Mouse (Mus musculus): Measurements from ENCODE around the gene Gramd1c.

Gramd1c gene

GRCm38 (mm10) chr16:43963291-43963690, 99.9 kb downstream of the Gramd1c start:
- peak; percentile 40 for DNase-seq (ENCODE audit: low read depth, low spot score)

- no peak for DNase-seq (ENCODE audit: low read depth, low spot score)
Observed at GRCm38 (mm10) chr16:43958038-43958437, 105.1 kb downstream of the Gramd1c start.

GRCm38 (mm10) chr16:43954913-43955312, 108.2 kb downstream of the Gramd1c start:
- no peak for DNase-seq (ENCODE audit: low read depth, low spot score)

GRCm38 (mm10) chr16:43951591-43951990, 111.6 kb downstream of the Gramd1c start:
- DNase-seq (ENCODE audit: low read depth, low spot score) = no peak

GRCm38 (mm10) chr16:43945869-43946268, 117.3 kb downstream of the Gramd1c start:
- DNase-seq (ENCODE audit: low read depth, low spot score) = no peak

- DNase-seq (ENCODE audit: low read depth, low spot score) = no peak
Observed at GRCm38 (mm10) chr16:43945351-43945750, 117.8 kb downstream of the Gramd1c start.

- no peak for DNase-seq (ENCODE audit: low read depth, low spot score)
Observed at GRCm38 (mm10) chr16:43940846-43941245, 122.3 kb downstream of the Gramd1c start.

GRCm38 (mm10) chr16:43935892-43936291, 127.3 kb downstream of the Gramd1c start:
- DNase-seq (ENCODE audit: low read depth, low spot score) = no peak

GRCm38 (mm10) chr16:43935367-43935766, 127.8 kb downstream of the Gramd1c start:
- no peak for DNase-seq (ENCODE audit: low read depth, low spot score)

- no peak for DNase-seq (ENCODE audit: low read depth, low spot score)
Observed at GRCm38 (mm10) chr16:43934856-43935255, 128.3 kb downstream of the Gramd1c start.

GRCm38 (mm10) chr16:43933041-43933440, 130.1 kb downstream of the Gramd1c start:
- DNase-seq (ENCODE audit: low read depth, low spot score) = no peak

GRCm38 (mm10) chr16:43932319-43932718, 130.8 kb downstream of the Gramd1c start:
- DNase-seq (ENCODE audit: low read depth, low spot score) = no peak

- DNase-seq (ENCODE audit: low read depth, low spot score) = no peak
Observed at GRCm38 (mm10) chr16:43931502-43931901, 131.6 kb downstream of the Gramd1c start.

- DNase-seq (ENCODE audit: low read depth, low spot score) = no peak
Observed at GRCm38 (mm10) chr16:43930577-43930976, 132.6 kb downstream of the Gramd1c start.

Data from 3T3-L1 (cell line).